Mouse (Mus musculus): Measurements from ENCODE around the gene Ccdc74a. TPM values are rescaled to one million over a fixed set of nuclear protein-coding genes. Genes with fewer than 3 reads are reported as not detected.

Gene Ccdc74a
- polyA plus RNA-seq, 1 experiment from 2014 or later: 14.0 TPM

- no peak for ATAC-seq (ENCODE audit: low FRiP score)
- Histone ChIP-seq H3K9me3 (replicated peaks) (no peaks in the 10 kb centered on the region), H3K4me2 (no peak overlapping the region), H3K27ac (replicated peaks) (no peak overlapping the region), H3K4me1 (peaks cover 6% of the 10 kb centered on the region; the same call in 1 of the 2 replicates), H3K36me3 (peaks cover 81% of the 10 kb centered on the region), H3K27me3 (replicated peaks) (no peaks in the 10 kb centered on the region), H3K4me3 (replicated peaks) (no peak overlapping the region), H3K9ac (replicated peaks) (no peak overlapping the region)
- 68% methylated on average over 8 of the region's 8 CpGs for WGBS
These were observed 20.6 kb upstream of the Ccdc74a start for GRCm38 (mm10) chr16:17625488-17626268.

DNA sequence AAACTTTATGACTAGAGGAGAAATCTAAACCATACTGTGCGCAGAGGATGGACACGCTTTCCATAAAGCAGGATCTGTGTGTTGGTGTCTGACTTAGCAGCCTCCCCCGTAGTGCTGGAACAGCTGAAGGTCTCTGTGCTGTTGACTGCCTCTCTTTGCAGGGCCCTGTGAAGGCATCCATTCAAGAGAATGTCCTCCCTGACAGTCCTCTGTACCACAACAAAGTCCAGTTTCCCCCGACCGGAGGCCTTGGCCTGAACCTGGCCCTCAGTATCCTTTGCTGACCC lies 20.1 kb upstream of the Ccdc74a start:
- peaks cover 82% of the 10 kb centered on the region for H3K36me3 ChIP-seq
- 96% methylated on average over 5 of the region's 5 CpGs for WGBS
- no peak overlapping the region for H3K4me3 ChIP-seq (replicated peaks)
- no peak for ATAC-seq (ENCODE audit: low FRiP score)
- H3K4me2 ChIP-seq: no peak overlapping the region
- no peak overlapping the region for H3K27ac ChIP-seq (replicated peaks)
- H3K9me3 ChIP-seq (replicated peaks): no peaks in the 10 kb centered on the region
- H3K4me1 ChIP-seq: 0 out of 2 replicates have a peak, but pooled peaks cover 1% of the 10 kb centered on the region
- H3K9ac ChIP-seq (replicated peaks): no peak overlapping the region
- H3K27me3 ChIP-seq (replicated peaks): no peaks in the 10 kb centered on the region

DNA sequence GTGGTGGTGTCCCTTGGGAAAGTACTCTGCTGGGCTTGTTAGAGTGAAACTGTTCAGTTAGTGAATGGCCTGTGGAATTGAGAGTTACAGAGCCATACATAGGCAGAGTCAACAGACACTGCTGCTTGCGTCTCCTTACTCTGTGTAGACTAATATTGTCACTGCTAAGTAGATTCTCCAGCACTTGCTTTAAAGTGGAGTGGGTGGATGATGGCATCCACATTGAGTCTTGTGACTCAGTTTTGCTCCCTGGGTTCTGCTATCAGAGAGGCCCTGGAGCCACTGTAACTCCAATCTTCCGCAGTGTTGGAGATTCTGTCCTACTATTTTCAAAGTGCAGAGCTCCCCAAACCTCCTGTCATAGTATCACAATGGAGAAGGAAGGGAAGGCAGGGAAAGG lies 13.7 kb upstream of the Ccdc74a start:
- H3K27me3 ChIP-seq (replicated peaks): no peaks in the 10 kb centered on the region
- ATAC-seq (ENCODE audit: low FRiP score): no peak
- H3K36me3 ChIP-seq: peaks cover 61% of the 10 kb centered on the region
- no peak overlapping the region for H3K4me2 ChIP-seq
- no peaks in the 10 kb centered on the region for H3K4me1 ChIP-seq
- no peak overlapping the region for H3K9ac ChIP-seq (replicated peaks)
- no peaks in the 10 kb centered on the region for H3K9me3 ChIP-seq (replicated peaks)
- 98% methylated on average over 2 of the region's 2 CpGs for WGBS
- no peak overlapping the region for H3K4me3 ChIP-seq (replicated peaks)
- H3K27ac ChIP-seq (replicated peaks): no peak overlapping the region

GRCm38 (mm10) chr16:17633481-17634181 lies 12.6 kb upstream of the Ccdc74a start:
- H3K36me3 ChIP-seq: peaks cover 59% of the 10 kb centered on the region

GRCm38 (mm10) chr16:17636904-17637303 lies 9.4 kb upstream of the Ccdc74a start:
- Histone ChIP-seq H3K4me2 (no peak overlapping the region), H3K27ac (replicated peaks) (no peak overlapping the region), H3K4me3 (replicated peaks) (no peak overlapping the region), H3K9ac (replicated peaks) (no peak overlapping the region), H3K36me3 (peaks cover 60% of the 10 kb centered on the region), H3K4me1 (no peaks in the 10 kb centered on the region), H3K9me3 (replicated peaks) (no peaks in the 10 kb centered on the region), H3K27me3 (replicated peaks) (no peaks in the 10 kb centered on the region)
- 76% methylated on average over 2 of the region's 2 CpGs for WGBS
- no peak for ATAC-seq (ENCODE audit: low FRiP score)

More at GRCm38 (mm10) chr16:17633481-17634181, 12.6 kb upstream of the Ccdc74a start:
- H3K9ac ChIP-seq (replicated peaks): no peak overlapping the region
- H3K4me2 ChIP-seq: no peak overlapping the region
- no peak for ATAC-seq (ENCODE audit: low FRiP score)
- H3K9me3 ChIP-seq (replicated peaks): no peaks in the 10 kb centered on the region
- no peaks in the 10 kb centered on the region for H3K27me3 ChIP-seq (replicated peaks)
- H3K4me1 ChIP-seq: no peaks in the 10 kb centered on the region
- H3K27ac ChIP-seq (replicated peaks): no peak overlapping the region
- 81% methylated on average over 8 of the region's 8 CpGs for WGBS
- no peak overlapping the region for H3K4me3 ChIP-seq (replicated peaks)

GRCm38 (mm10) chr16:17637610-17638009 lies 8.7 kb upstream of the Ccdc74a start:
- Histone ChIP-seq H3K9ac (replicated peaks) (no peak overlapping the region), H3K4me1 (no peaks in the 10 kb centered on the region), H3K27ac (replicated peaks) (no peak overlapping the region), H3K9me3 (replicated peaks) (no peaks in the 10 kb centered on the region), H3K4me3 (replicated peaks) (no peak overlapping the region), H3K4me2 (no peak overlapping the region), H3K27me3 (replicated peaks) (no peaks in the 10 kb centered on the region), H3K36me3 (peaks cover 60% of the 10 kb centered on the region)
- WGBS: 94% methylated on average over 2 of the region's 2 CpGs
- no peak for ATAC-seq (ENCODE audit: low FRiP score)

DNA sequence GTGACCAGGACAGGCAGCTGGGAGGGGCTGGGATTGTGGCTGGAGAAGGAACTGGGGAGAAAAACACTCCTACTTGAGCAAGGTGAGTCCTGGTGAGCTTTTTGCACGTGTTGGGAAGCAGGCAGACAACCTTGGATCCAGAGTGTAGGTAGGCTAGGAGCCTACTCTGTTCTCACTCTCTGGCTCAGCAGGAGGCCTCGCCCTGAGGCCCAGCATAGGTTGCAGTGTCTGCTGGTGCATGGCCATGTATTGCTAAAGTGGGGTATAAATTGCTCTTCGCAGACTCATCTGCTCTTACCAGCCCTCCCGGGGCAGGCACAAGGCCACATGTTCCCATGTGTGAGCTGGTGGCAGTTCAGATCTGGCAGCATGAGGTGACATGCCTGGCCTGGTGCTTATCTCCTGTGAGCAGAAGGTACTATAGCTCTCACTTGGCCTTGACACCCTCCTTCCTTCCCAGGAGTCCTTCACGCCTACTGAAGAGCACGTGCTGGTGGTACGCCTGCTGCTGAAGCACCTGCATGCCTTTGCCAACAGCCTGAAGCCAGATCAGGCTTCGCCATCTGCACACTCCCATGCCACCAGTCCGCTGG lies 8.1 kb upstream of the Ccdc74a start:
- Histone ChIP-seq H3K9me3 (replicated peaks) (no peaks in the 10 kb centered on the region), H3K4me2 (no peak overlapping the region), H3K27ac (replicated peaks) (no peak overlapping the region), H3K4me3 (replicated peaks) (no peak overlapping the region), H3K9ac (replicated peaks) (no peak overlapping the region), H3K27me3 (replicated peaks) (no peaks in the 10 kb centered on the region), H3K36me3 (peaks cover 60% of the 10 kb centered on the region), H3K4me1 (no peaks in the 10 kb centered on the region)
- no peak for ATAC-seq (ENCODE audit: low FRiP score)
- 91% methylated on average over 9 of the region's 9 CpGs for WGBS

DNA sequence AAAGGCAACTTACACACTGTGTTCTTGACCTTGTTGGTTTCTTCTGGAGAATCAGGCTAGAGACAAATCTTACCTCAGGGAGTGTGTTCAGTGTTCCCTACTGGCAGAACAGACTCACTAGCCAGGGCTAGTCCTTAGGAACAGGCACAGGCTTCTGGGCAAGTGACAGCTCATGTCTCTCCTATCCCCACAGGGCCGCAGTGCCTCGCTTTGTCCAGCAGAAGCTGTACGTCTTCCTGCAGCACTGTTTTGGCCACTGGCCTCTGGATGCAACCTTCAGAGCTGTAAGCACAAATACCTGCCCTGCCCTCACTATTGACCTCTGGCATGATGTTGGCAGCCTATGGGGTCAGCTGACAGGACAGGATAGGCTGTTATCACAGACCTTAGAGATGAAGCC lies 7.2 kb upstream of the Ccdc74a start:
- ATAC-seq (ENCODE audit: low FRiP score): no peak
- no peak overlapping the region for H3K4me2 ChIP-seq
- no peaks in the 10 kb centered on the region for H3K9me3 ChIP-seq (replicated peaks)
- H3K4me3 ChIP-seq (replicated peaks): no peak overlapping the region
- no peak overlapping the region for H3K9ac ChIP-seq (replicated peaks)
- peaks cover 63% of the 10 kb centered on the region for H3K36me3 ChIP-seq
- 95% methylated on average over 3 of the region's 3 CpGs for WGBS
- H3K27ac ChIP-seq (replicated peaks): no peak overlapping the region
- H3K4me1 ChIP-seq: no peaks in the 10 kb centered on the region
- H3K27me3 ChIP-seq (replicated peaks): no peaks in the 10 kb centered on the region

DNA sequence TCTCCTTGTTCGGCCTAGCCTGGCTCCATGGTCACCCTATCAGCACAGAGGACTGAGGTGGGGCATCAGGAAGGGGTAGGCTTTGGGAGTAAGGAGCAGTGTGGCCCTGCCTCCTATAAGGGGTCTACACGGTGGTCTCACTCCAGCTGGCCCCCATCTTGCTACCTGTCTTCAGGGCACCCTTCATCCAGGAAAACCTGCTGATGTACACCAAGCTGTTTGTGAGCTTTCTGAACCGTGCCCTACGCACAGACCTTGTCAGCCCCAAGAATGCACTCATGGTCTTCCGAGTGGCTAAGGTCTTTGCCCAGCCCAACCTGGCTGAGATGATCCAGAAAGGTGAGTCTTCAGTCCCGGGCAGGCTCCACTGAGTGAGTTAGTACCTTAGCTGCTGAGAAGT lies 6.3 kb upstream of the Ccdc74a start:
- WGBS: 96% methylated on average over 6 of the region's 6 CpGs
- no peak for ATAC-seq (ENCODE audit: low FRiP score)

GRCm38 (mm10) chr16:17640706-17641105 lies 5.6 kb upstream of the Ccdc74a start:
- Histone ChIP-seq H3K4me3 (replicated peaks) (no peak overlapping the region), H3K27me3 (replicated peaks) (no peaks in the 10 kb centered on the region), H3K27ac (replicated peaks) (no peak overlapping the region), H3K9ac (replicated peaks) (no peak overlapping the region), H3K4me2 (no peak overlapping the region), H3K36me3 (peaks cover 66% of the 10 kb centered on the region), H3K4me1 (no peaks in the 10 kb centered on the region), H3K9me3 (replicated peaks) (no peaks in the 10 kb centered on the region)
- no peak for ATAC-seq (ENCODE audit: low FRiP score)
- WGBS: 92% methylated on average over 9 of the region's 9 CpGs

More for the DNA sequence above, 6.3 kb upstream of the Ccdc74a start:
- peaks cover 66% of the 10 kb centered on the region for H3K36me3 ChIP-seq
- H3K4me2 ChIP-seq: no peak overlapping the region
- H3K9ac ChIP-seq (replicated peaks): no peak overlapping the region
- no peaks in the 10 kb centered on the region for H3K27me3 ChIP-seq (replicated peaks)
- H3K9me3 ChIP-seq (replicated peaks): no peaks in the 10 kb centered on the region
- no peak overlapping the region for H3K4me3 ChIP-seq (replicated peaks)
- H3K27ac ChIP-seq (replicated peaks): no peak overlapping the region
- no peaks in the 10 kb centered on the region for H3K4me1 ChIP-seq

GRCm38 (mm10) chr16:17641301-17641700 lies 5.0 kb upstream of the Ccdc74a start:
- Histone ChIP-seq H3K4me3 (replicated peaks) (no peak overlapping the region), H3K27me3 (replicated peaks) (no peaks in the 10 kb centered on the region), H3K4me2 (no peak overlapping the region), H3K9ac (replicated peaks) (no peak overlapping the region), H3K9me3 (replicated peaks) (no peaks in the 10 kb centered on the region), H3K27ac (replicated peaks) (no peak overlapping the region), H3K4me1 (peaks cover 4% of the 10 kb centered on the region), H3K36me3 (peaks cover 62% of the 10 kb centered on the region)
- 86% methylated on average over 6 of the region's 6 CpGs for WGBS
- ATAC-seq (ENCODE audit: low FRiP score): no peak

DNA sequence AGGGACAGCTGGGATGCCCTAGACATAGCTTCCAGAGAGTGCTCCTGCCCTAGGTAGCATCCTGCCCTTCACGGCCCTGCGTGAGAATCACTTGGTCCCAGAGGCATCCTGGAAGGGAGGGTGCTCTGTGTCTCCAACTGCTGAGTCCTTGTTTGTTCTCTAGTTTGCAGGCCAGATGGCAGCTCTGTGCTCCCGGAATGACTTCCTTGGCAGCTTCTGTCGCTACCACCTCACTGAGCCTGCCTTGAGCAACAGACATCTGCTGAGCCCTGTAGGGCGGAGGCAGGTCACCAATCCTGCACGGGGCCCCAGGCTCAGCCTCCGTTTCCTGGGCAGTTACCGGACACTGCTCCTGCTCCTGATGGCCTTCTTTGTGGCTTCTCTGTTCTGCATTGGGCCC lies 4.0 kb upstream of the Ccdc74a start:
- Histone ChIP-seq H3K27ac (replicated peaks) (no peak overlapping the region), H3K4me2 (no peak overlapping the region), H3K4me3 (replicated peaks) (no peak overlapping the region), H3K27me3 (replicated peaks) (no peaks in the 10 kb centered on the region), H3K36me3 (peaks cover 61% of the 10 kb centered on the region), H3K4me1 (peaks cover 12% of the 10 kb centered on the region), H3K9me3 (replicated peaks) (no peaks in the 10 kb centered on the region), H3K9ac (replicated peaks) (no peak overlapping the region)
- 89% methylated on average over 8 of the region's 8 CpGs for WGBS
- ATAC-seq (ENCODE audit: low FRiP score): no peak
